Mouse (Mus musculus) midbrain, embryonic 14.5 days (tissue): Measurements from ENCODE around the gene Ramp1. TPM values are rescaled to one million over a fixed set of nuclear protein-coding genes. Genes with fewer than 3 reads are reported as not detected.

ENCODE experiments used
- ATAC-seq: fragments of 200-750 bp; cut with Nextera tagmentation; 2 replicates; pipeline ENCODE4 v1.8.0; 2017; ENCODE audit warnings: moderate number of reproducible peaks, moderate library complexity; ENCODE audit not compliant: low FRiP score, low TSS enrichment
- DNase-seq: peaks from one replicate; pipeline ENCODE4 v3.0.0-alpha.2; 2015
- H3K27ac ChIP-seq: fragments of 300-500 bp; sonication (generic); replicated peaks from 2 replicates; pipeline ENCODE4 v1.5.1; 2014; ENCODE audit warnings: mild to moderate bottlenecking, low read depth, low read length, moderate library complexity
- H3K27me3 ChIP-seq: fragments of 300-500 bp; sonication (generic); 2 replicates; pipeline ENCODE4 v1.6.1; 2014; ENCODE audit warnings: low read length, control low read depth, mixed read lengths; ENCODE audit not compliant: control insufficient read depth, insufficient read depth
- H3K36me3 ChIP-seq: fragments of 300-500 bp; sonication (generic); 2 replicates; pipeline ENCODE4 v1.6.1; 2014; ENCODE audit warnings: low read length, control low read depth; ENCODE audit not compliant: control insufficient read depth, insufficient read depth
- H3K4me1 ChIP-seq: fragments of 300-500 bp; sonication (generic); 2 replicates; pipeline ENCODE4 v1.6.1; 2014; ENCODE audit warnings: mild to moderate bottlenecking, antibody characterized with exemption, low read length, control low read depth; ENCODE audit not compliant: control insufficient read depth, insufficient read depth
- H3K4me2 ChIP-seq: fragments of 300-500 bp; sonication (generic); 2 replicates; pipeline ENCODE4 v1.6.1; 2014; ENCODE audit warnings: mild to moderate bottlenecking, low read length, moderate library complexity
- H3K4me3 ChIP-seq: fragments of 300-500 bp; sonication (generic); replicated peaks from 2 replicates; pipeline ENCODE4 v1.5.1; 2014; ENCODE audit warnings: low read depth, low read length
- H3K9ac ChIP-seq: fragments of 300-500 bp; sonication (generic); replicated peaks from 2 replicates; pipeline ENCODE4 v1.6.1; 2014; ENCODE audit warnings: mild to moderate bottlenecking, low read length, moderate library complexity
- H3K9me3 ChIP-seq: fragments of 300-500 bp; sonication (generic); 2 replicates; pipeline ENCODE4 v1.6.1; 2016; ENCODE audit warnings: low read length, control low read depth, mixed read lengths; ENCODE audit not compliant: control insufficient read depth
- WGBS: fragments of 180-500 bp; shearing (Covaris S2); extraction: QIAGEN DNeasy Blood & Tissue Kit; methylation state at CpG from one replicate; pipeline ENCODE4 v1.1.7; 2014; 5-methylcytosine and 5-hydroxymethylcytosine counted together
- polyA plus RNA-seq: library from polyadenylated mRNA; unstranded; fragments of >200 nt; fragmentation: Nextera tagmentation; extraction: Ambion mirVana; gene quantifications from 2 replicates; pipeline ENCODE4 v1.2.1, GENCODE M21; 2014

The Ramp1 gene
- polyA plus RNA-seq, 1 experiment from 2014 or later, result 2.6 TPM

- Histone ChIP-seq H3K4me2 (peak overlapping the region; percentile 72), H3K27ac (peak overlapping the region; percentile 74), H3K36me3 (peaks cover 7% of the 10 kb centered on the region; the same call in 1 of the 2 replicates), H3K27me3 (no peaks in the 10 kb centered on the region), H3K4me3 (peak overlapping the region; percentile 94), H3K4me1 (peaks cover 20% of the 10 kb centered on the region), H3K9me3 (no peaks in the 10 kb centered on the region), H3K9ac (peak overlapping the region; percentile 96)
- ATAC-seq (no peak; the same call in 1 of the 2 replicates), DNase-seq (peak; percentile 25)
- under 1% methylated on average over 67 of the region's 70 CpGs for WGBS
Observed at GRCm38 (mm10) chr1:91250415-91251147, 71.0 kb downstream of the Ramp1 start.

GRCm38 (mm10) chr1:91251148-91251650 lies 71.6 kb downstream of the Ramp1 start:
- no peak for ATAC-seq
- H3K9me3 ChIP-seq, result no peaks in the 10 kb centered on the region
- peak overlapping the region; percentile 94 for H3K4me3 ChIP-seq
- H3K9ac ChIP-seq, result peak overlapping the region; percentile 96
- peak overlapping the region; percentile 72 for H3K4me2 ChIP-seq
- peaks cover 9% of the 10 kb centered on the region; the same call in 1 of the 2 replicates for H3K36me3 ChIP-seq
- H3K27me3 ChIP-seq, result no peaks in the 10 kb centered on the region
- DNase-seq, result no peak
- peaks cover 20% of the 10 kb centered on the region for H3K4me1 ChIP-seq
- WGBS, result 59% methylated on average over 5 of the region's 5 CpGs
- H3K27ac ChIP-seq, result no peak overlapping the region

GRCm38 (mm10) chr1:91251927-91252326 lies 72.3 kb downstream of the Ramp1 start:
- Histone ChIP-seq H3K9me3 (no peaks in the 10 kb centered on the region), H3K27me3 (no peaks in the 10 kb centered on the region), H3K4me1 (peaks cover 20% of the 10 kb centered on the region), H3K4me2 (peak overlapping the region; percentile 72), H3K4me3 (peak overlapping the region; percentile 0; the same call in 1 of the 2 replicates), H3K36me3 (peaks cover 10% of the 10 kb centered on the region; the same call in 1 of the 2 replicates), H3K27ac (no peak overlapping the region), H3K9ac (peak overlapping the region; percentile 96; the same call in 1 of the 2 replicates)
- 63% methylated on average over 8 of the region's 8 CpGs for WGBS
- ATAC-seq (no peak), DNase-seq (no peak)

- H3K4me1 ChIP-seq, result no peaks in the 10 kb centered on the region
- ATAC-seq (no peak), DNase-seq (no peak)
- H3K4me2 ChIP-seq, result no peak overlapping the region
- no peak overlapping the region for H3K4me3 ChIP-seq
- no peaks in the 10 kb centered on the region for H3K9me3 ChIP-seq
- H3K9ac ChIP-seq, result no peak overlapping the region
- H3K36me3 ChIP-seq, result peaks cover 10% of the 10 kb centered on the region; the same call in 1 of the 2 replicates
- H3K27ac ChIP-seq, result no peak overlapping the region
- no peaks in the 10 kb centered on the region for H3K27me3 ChIP-seq
Observed at GRCm38 (mm10) chr1:91257918-91258317, 78.3 kb downstream of the Ramp1 start.

- DNase-seq (no peak), ATAC-seq (no peak)
- peaks cover 4% of the 10 kb centered on the region; the same call in 1 of the 2 replicates for H3K36me3 ChIP-seq
- no peak overlapping the region for H3K4me3 ChIP-seq
- H3K27me3 ChIP-seq, result no peaks in the 10 kb centered on the region
- WGBS, result 94% methylated on average over 5 of the region's 5 CpGs
- no peak overlapping the region for H3K27ac ChIP-seq
- H3K4me1 ChIP-seq, result no peaks in the 10 kb centered on the region
- H3K4me2 ChIP-seq, result no peak overlapping the region
- H3K9ac ChIP-seq, result no peak overlapping the region
- H3K9me3 ChIP-seq, result no peaks in the 10 kb centered on the region
Observed at GRCm38 (mm10) chr1:91259794-91260193, 80.2 kb downstream of the Ramp1 start.

GRCm38 (mm10) chr1:91262508-91262907 lies 82.9 kb downstream of the Ramp1 start:
- ATAC-seq (no peak), DNase-seq (no peak)
- H3K4me2 ChIP-seq, result no peak overlapping the region
- peaks cover 15% of the 10 kb centered on the region for H3K36me3 ChIP-seq
- H3K4me3 ChIP-seq, result no peak overlapping the region
- no peak overlapping the region for H3K9ac ChIP-seq
- 96% methylated on average over 7 of the region's 7 CpGs for WGBS
- no peaks in the 10 kb centered on the region for H3K4me1 ChIP-seq
- H3K27ac ChIP-seq, result no peak overlapping the region
- no peaks in the 10 kb centered on the region for H3K9me3 ChIP-seq
- H3K27me3 ChIP-seq, result no peaks in the 10 kb centered on the region

- ATAC-seq (no peak), DNase-seq (no peak)
- 93% methylated on average over 2 of the region's 2 CpGs for WGBS
Observed at GRCm38 (mm10) chr1:91272260-91272659, 92.6 kb downstream of the Ramp1 start.

More at GRCm38 (mm10) chr1:91272260-91272659, 92.6 kb downstream of the Ramp1 start:
- no peak overlapping the region for H3K27ac ChIP-seq
- no peaks in the 10 kb centered on the region for H3K9me3 ChIP-seq
- no peaks in the 10 kb centered on the region for H3K4me1 ChIP-seq
- no peak overlapping the region for H3K9ac ChIP-seq
- no peak overlapping the region for H3K4me3 ChIP-seq
- no peaks in the 10 kb centered on the region for H3K27me3 ChIP-seq
- peaks cover 25% of the 10 kb centered on the region for H3K36me3 ChIP-seq
- no peak overlapping the region for H3K4me2 ChIP-seq
